Mouse (Mus musculus): ENCODE measurements around the gene Vps9d1.
"Not testable (repeated sequence)": the region's sequence is repeated elsewhere in the genome, so short reads cannot be mapped to it uniquely, and the experiment has no call there.

Gene Vps9d1

GRCm38 (mm10) chr8:123253451-123254098 is 573 bp downstream of the Vps9d1 start:
- DNase-seq (ENCODE audit: low read depth, low spot score) = no peak

- DNase-seq (ENCODE audit: low read depth, low spot score) = no peak
Observed at GRCm38 (mm10) chr8:123252925-123253324, 1.2 kb downstream of the Vps9d1 start.

- DNase-seq (ENCODE audit: low read depth, low spot score) = no peak
Observed at GRCm38 (mm10) chr8:123250940-123251339, 3.2 kb downstream of the Vps9d1 start.

- no peak for DNase-seq (ENCODE audit: low read depth, low spot score)
Observed at GRCm38 (mm10) chr8:123248596-123248995, 5.6 kb downstream of the Vps9d1 start.

GRCm38 (mm10) chr8:123247748-123248147 is 6.4 kb downstream of the Vps9d1 start:
- no peak for DNase-seq (ENCODE audit: low read depth, low spot score)

- DNase-seq (ENCODE audit: low read depth, low spot score) = no peak
Observed at GRCm38 (mm10) chr8:123245543-123245942, 8.6 kb downstream of the Vps9d1 start.

DNA sequence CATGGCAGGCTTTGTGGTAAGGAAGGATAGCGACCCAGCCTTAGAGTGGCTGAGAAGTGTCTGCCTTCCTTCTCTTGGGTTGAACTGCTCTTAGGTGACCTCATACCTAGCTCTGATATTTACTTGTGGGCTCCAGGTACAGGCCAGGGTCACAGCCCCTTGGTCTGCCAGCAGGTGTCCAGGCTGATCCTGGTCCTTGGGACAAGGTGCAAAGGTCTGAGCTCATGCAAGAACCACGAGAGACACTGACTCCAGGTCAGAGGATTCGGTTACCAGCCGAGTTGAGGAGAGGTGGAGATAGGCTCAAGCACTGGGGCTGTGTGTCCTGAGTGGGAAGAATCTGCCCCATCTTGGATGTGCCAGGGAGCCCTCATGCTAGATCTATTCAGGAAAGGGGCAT is 9.8 kb downstream of the Vps9d1 start:
- DNase-seq (ENCODE audit: low read depth, low spot score) = no peak

DNA sequence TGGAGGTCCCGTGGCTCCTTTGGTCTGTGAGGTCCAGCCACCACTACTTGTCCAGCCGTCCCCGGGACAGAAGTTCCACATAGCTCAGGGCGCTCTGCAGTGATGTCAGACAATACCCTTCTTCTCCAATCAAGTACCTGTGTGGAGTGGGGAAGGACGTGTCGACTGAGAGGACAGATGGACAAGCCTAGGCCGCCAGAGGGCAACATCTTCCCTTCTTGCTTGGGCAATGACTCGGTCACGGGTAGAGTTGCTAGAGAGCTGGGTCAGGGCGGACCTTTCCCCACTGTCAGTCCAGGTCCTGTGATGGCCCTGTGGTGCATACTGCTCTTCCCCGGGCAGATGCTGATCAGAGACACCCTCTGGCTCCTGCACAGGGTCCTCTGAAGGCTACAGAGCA is 11.1 kb downstream of the Vps9d1 start:
- DNase-seq (ENCODE audit: low read depth, low spot score) = no peak

GRCm38 (mm10) chr8:123242107-123242923 is 11.8 kb downstream of the Vps9d1 start:
- DNase-seq (ENCODE audit: low read depth, low spot score) = no peak

DNA sequence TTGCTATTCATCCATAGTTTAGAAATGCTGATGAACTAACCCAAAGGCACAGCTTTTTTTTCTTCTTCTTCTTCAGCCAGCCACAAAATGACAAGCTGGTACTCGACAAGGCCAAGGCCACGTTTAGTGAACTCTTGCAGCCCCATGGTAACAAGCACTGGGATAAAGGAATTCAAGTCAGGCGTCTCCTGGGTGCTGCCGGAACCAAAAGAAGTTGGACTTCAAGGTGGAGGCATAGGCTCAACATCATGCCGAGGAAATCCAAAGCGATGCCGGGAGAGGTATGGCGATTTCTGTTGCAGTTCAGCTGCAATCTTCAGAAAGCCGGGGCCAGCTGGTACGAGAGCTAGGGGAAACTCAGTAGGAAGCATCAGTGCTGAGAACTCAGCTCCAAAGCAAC is 14.8 kb downstream of the Vps9d1 start:
- no peak for DNase-seq (ENCODE audit: low read depth, low spot score)

- DNase-seq (ENCODE audit: low read depth, low spot score) = peak; percentile 97
Observed at GRCm38 (mm10) chr8:123235520-123236497, 18.3 kb downstream of the Vps9d1 start, which contains the start of gene Spata2l. TSS of gene Spata2l (minus strand) at chr8:123236233.

GRCm38 (mm10) chr8:123234918-123235519 is 19.1 kb downstream of the Vps9d1 start:
- no peak for DNase-seq (ENCODE audit: low read depth, low spot score)

DNA sequence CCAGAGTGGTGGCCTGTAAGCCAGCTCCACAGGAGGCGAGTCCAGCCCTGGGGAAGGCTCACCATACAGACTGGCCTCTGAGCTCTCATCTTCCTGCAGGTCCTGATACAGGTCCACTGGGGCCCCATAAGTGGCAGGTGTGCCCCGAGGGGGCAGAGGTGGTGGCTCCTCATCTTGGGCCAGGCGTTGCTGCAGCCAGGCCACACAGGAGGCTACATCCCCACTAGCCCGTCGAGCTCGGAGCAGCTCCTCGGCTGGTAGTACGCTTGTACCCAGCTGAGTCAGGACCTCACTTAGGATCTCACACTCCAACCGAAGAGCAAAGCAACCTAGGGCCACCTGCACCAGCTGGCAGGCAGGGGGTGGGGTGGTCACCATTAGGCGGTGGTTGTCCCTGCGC is 20.4 kb downstream of the Vps9d1 start:
- no peak for DNase-seq (ENCODE audit: low read depth, low spot score)

GRCm38 (mm10) chr8:123233300-123233699 is 20.8 kb downstream of the Vps9d1 start:
- no peak for DNase-seq (ENCODE audit: low read depth, low spot score)

DNA sequence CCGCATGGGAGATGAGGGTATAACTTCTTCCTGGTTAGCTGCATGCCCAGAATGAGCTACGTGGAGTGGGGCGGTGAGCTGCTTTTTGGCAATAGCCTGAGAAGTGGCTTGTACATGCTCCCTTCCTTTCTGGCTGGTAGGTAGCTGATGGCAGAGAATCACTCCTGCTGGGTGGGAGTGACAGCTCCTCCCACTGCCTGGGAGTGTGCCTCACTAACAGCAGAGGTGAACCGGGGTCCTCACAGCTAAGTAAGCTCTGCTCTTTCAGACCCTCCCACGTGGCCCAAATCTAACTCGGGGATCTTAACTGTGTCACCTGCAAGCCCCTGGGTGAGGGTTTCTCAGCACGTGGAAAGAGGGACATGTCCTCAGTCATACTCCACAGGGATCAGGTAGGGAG is 21.6 kb downstream of the Vps9d1 start:
- DNase-seq (ENCODE audit: low read depth, low spot score) = no peak

DNA sequence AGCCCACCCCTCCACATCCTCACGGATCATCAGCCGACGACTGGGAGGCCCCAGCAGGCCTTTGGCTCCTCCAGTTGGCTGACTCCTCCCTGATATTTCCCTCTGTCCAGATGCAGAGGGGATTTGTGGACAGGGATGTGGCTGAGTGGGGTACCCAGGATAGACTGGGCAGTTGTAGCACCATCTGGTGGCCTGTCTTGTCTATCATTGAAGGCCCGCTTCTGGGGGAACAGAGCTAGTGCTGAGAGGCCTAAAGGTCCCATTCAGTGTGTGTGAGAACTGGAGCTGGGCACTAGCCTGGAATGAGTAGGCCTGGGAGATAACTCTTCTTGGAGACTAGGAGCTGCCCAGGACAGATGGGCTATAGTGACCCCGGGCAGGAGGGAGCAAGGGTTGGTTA is 22.4 kb downstream of the Vps9d1 start:
- no peak for DNase-seq (ENCODE audit: low read depth, low spot score)

DNA sequence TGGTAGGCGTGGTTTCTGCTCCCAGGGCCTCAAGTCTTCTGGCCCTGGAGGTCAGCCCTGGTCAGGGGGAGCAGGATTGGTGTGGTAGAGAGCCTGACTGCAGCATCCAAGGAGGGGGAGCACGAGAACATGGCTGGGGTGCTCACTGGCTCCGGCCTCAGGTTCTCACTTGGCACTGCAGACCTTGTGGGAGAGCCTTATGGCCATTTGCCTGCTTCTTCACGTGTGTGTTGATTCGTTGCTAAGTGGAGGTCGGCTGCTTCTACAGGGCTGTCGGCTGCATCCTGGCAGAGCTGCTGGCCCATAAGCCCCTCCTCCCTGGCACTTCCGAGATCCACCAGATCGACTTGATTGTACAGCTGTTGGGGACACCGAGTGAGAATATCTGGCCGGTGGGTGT is 23.8 kb downstream of the Vps9d1 start:
- not testable (repeated sequence) for DNase-seq (ENCODE audit: low read depth, low spot score)

- no peak for DNase-seq (ENCODE audit: low read depth, low spot score)
Observed at GRCm38 (mm10) chr8:123228416-123228815, 25.7 kb downstream of the Vps9d1 start.

- peak; percentile 81 for DNase-seq (ENCODE audit: low read depth, low spot score)
Observed at GRCm38 (mm10) chr8:123224278-123225266, 29.6 kb downstream of the Vps9d1 start, which contains the start of gene Cdk10. TSS of gene Cdk10 (plus strand) at chr8:123224842.

- DNase-seq (ENCODE audit: low read depth, low spot score) = no peak
Observed at GRCm38 (mm10) chr8:123220917-123221316, 33.2 kb downstream of the Vps9d1 start.
